Mouse (Mus musculus): ENCODE data around the gene Bmpr1b. TPM values are rescaled to one million over a fixed set of nuclear protein-coding genes. Genes with fewer than 3 reads are reported as not detected.

Bmpr1b gene
- polyA plus RNA-seq, 2 experiments: 8.8 to 11.7 TPM

GRCm38 (mm10) chr3:142077723-142078302 lies 91.4 kb downstream of the Bmpr1b start:
- 50% methylated on average over 3 of the region's 3 CpGs for WGBS
- Histone ChIP-seq H3K4me2 (replicated peaks; ENCODE audit: low read depth, low read length, severe bottlenecking) (no peak overlapping the region), H3K27ac (replicated peaks; ENCODE audit: low read depth, low read length) (no peak overlapping the region), H3K9me3 (ENCODE audit: control insufficient read depth, low read length) (no peaks in the 10 kb centered on the region), H3K27me3 (ENCODE audit: control insufficient read depth, insufficient read depth, low read length) (no peaks in the 10 kb centered on the region), H3K4me1 (ENCODE audit: control insufficient read depth, insufficient read depth, low read length) (no peaks in the 10 kb centered on the region; the same call in 1 of the 2 replicates), H3K36me3 (ENCODE audit: control insufficient read depth, insufficient read depth, low read length) (no peaks in the 10 kb centered on the region), H3K9ac (ENCODE audit: low read depth, low read length, severe bottlenecking) (no peak overlapping the region), H3K4me3 (replicated peaks; ENCODE audit: low read length) (no peak overlapping the region)
- no peak for DNase-seq (ENCODE audit: low spot score)
- TF ChIP-seq POLR2A (IDR thresholded peaks at IDR 0.05; ENCODE audit: borderline replicate concordance, extremely low read depth, insufficient read depth, insufficient read length): no peak
- ATAC-seq (ENCODE audit: low FRiP score, low read depth): no peak

- no peak overlapping the region for H3K4me3 ChIP-seq (replicated peaks; ENCODE audit: low read length)
- no peaks in the 10 kb centered on the region for H3K36me3 ChIP-seq (ENCODE audit: control insufficient read depth, insufficient read depth, low read length)
- no peak overlapping the region for H3K9ac ChIP-seq (ENCODE audit: low read depth, low read length, severe bottlenecking)
- no peak overlapping the region for H3K27ac ChIP-seq (replicated peaks; ENCODE audit: low read depth, low read length)
- H3K4me1 ChIP-seq (ENCODE audit: control insufficient read depth, insufficient read depth, low read length): no peaks in the 10 kb centered on the region; the same call in 1 of the 2 replicates
- TF ChIP-seq POLR2A (IDR thresholded peaks at IDR 0.05; ENCODE audit: borderline replicate concordance, extremely low read depth, insufficient read depth, insufficient read length): no peak
- DNase-seq (ENCODE audit: low spot score) (peak; percentile 69), ATAC-seq (ENCODE audit: low FRiP score, low read depth) (no peak)
- WGBS: 72% methylated on average over 5 of the region's 5 CpGs
- no peak overlapping the region for H3K4me2 ChIP-seq (replicated peaks; ENCODE audit: low read depth, low read length, severe bottlenecking)
- no peaks in the 10 kb centered on the region for H3K27me3 ChIP-seq (ENCODE audit: control insufficient read depth, insufficient read depth, low read length)
- no peaks in the 10 kb centered on the region for H3K9me3 ChIP-seq (ENCODE audit: control insufficient read depth, low read length)
These were observed 97.6 kb downstream of the Bmpr1b start for GRCm38 (mm10) chr3:142071601-142072000.

- Histone ChIP-seq H3K9ac (ENCODE audit: low read depth, low read length, severe bottlenecking) (no peak overlapping the region), H3K4me2 (replicated peaks; ENCODE audit: low read depth, low read length, severe bottlenecking) (no peak overlapping the region), H3K36me3 (ENCODE audit: control insufficient read depth, insufficient read depth, low read length) (no peaks in the 10 kb centered on the region), H3K4me1 (ENCODE audit: control insufficient read depth, insufficient read depth, low read length) (peaks cover 14% of the 10 kb centered on the region), H3K4me3 (replicated peaks; ENCODE audit: low read length) (no peak overlapping the region), H3K27me3 (ENCODE audit: control insufficient read depth, insufficient read depth, low read length) (no peaks in the 10 kb centered on the region), H3K9me3 (ENCODE audit: control insufficient read depth, low read length) (no peaks in the 10 kb centered on the region), H3K27ac (replicated peaks; ENCODE audit: low read depth, low read length) (no peak overlapping the region)
- DNase-seq (ENCODE audit: low spot score) (peak; percentile 21), ATAC-seq (ENCODE audit: low FRiP score, low read depth) (no peak)
- no peak for TF ChIP-seq POLR2A (IDR thresholded peaks at IDR 0.05; ENCODE audit: borderline replicate concordance, extremely low read depth, insufficient read depth, insufficient read length)
- 79% methylated on average over 1 of the region's 1 CpGs for WGBS
These were observed 102.4 kb downstream of the Bmpr1b start for GRCm38 (mm10) chr3:142066792-142067346.

- WGBS: 46% methylated on average over 5 of the region's 5 CpGs
These were observed 104.1 kb downstream of the Bmpr1b start for GRCm38 (mm10) chr3:142065111-142065510.

GRCm38 (mm10) chr3:142063536-142064226 lies 105.5 kb downstream of the Bmpr1b start:
- Histone ChIP-seq H3K4me1 (ENCODE audit: control insufficient read depth, insufficient read depth, low read length) (peaks cover 22% of the 10 kb centered on the region), H3K4me2 (replicated peaks; ENCODE audit: low read depth, low read length, severe bottlenecking) (no peak overlapping the region), H3K9me3 (ENCODE audit: control insufficient read depth, low read length) (no peaks in the 10 kb centered on the region), H3K36me3 (ENCODE audit: control insufficient read depth, insufficient read depth, low read length) (no peaks in the 10 kb centered on the region), H3K27ac (replicated peaks; ENCODE audit: low read depth, low read length) (0 out of 2 replicates have a peak overlapping the region, but pooled peaks have one; percentile 46), H3K4me3 (replicated peaks; ENCODE audit: low read length) (no peak overlapping the region), H3K27me3 (ENCODE audit: control insufficient read depth, insufficient read depth, low read length) (no peaks in the 10 kb centered on the region), H3K9ac (ENCODE audit: low read depth, low read length, severe bottlenecking) (no peak overlapping the region)
- no peak for TF ChIP-seq POLR2A (IDR thresholded peaks at IDR 0.05; ENCODE audit: borderline replicate concordance, extremely low read depth, insufficient read depth, insufficient read length)
- ATAC-seq (ENCODE audit: low FRiP score, low read depth): peak; percentile 78
- 19% methylated on average over 12 of the region's 12 CpGs for WGBS
- DNase-seq (ENCODE audit: low spot score): peak; percentile 66

More at GRCm38 (mm10) chr3:142065111-142065510, 104.1 kb downstream of the Bmpr1b start:
- ATAC-seq (ENCODE audit: low FRiP score, low read depth): no peak
- Histone ChIP-seq H3K9ac (ENCODE audit: low read depth, low read length, severe bottlenecking) (no peak overlapping the region), H3K4me1 (ENCODE audit: control insufficient read depth, insufficient read depth, low read length) (peaks cover 22% of the 10 kb centered on the region), H3K36me3 (ENCODE audit: control insufficient read depth, insufficient read depth, low read length) (no peaks in the 10 kb centered on the region), H3K4me2 (replicated peaks; ENCODE audit: low read depth, low read length, severe bottlenecking) (no peak overlapping the region), H3K27me3 (ENCODE audit: control insufficient read depth, insufficient read depth, low read length) (no peaks in the 10 kb centered on the region), H3K27ac (replicated peaks; ENCODE audit: low read depth, low read length) (no peak overlapping the region), H3K9me3 (ENCODE audit: control insufficient read depth, low read length) (no peaks in the 10 kb centered on the region), H3K4me3 (replicated peaks; ENCODE audit: low read length) (no peak overlapping the region)
- DNase-seq (ENCODE audit: low spot score): no peak
- TF ChIP-seq POLR2A (IDR thresholded peaks at IDR 0.05; ENCODE audit: borderline replicate concordance, extremely low read depth, insufficient read depth, insufficient read length): no peak

All from limb, embryonic 14.5 days (tissue).